Mouse (Mus musculus) embryonic facial prominence, embryonic 14.5 days (tissue): ENCODE results near the gene Meis2. TPM values are rescaled to one million over a fixed set of nuclear protein-coding genes. Genes with fewer than 3 reads are reported as not detected.
A peak's percentile ranks its signal among the peaks of the same experiment; 100 is the strongest.

Experiments
- ATAC-seq: fragments of 200-750 bp; cut with Nextera tagmentation; 2 replicates; pipeline ENCODE4 v1.8.0; 2017; ENCODE audit warnings: low read depth, moderate number of reproducible peaks, moderate TSS enrichment
- DNase-seq: peaks from one replicate; pipeline ENCODE4 v3.0.0-alpha.2; 2015; ENCODE audit warnings: low spot score
- H3K27ac ChIP-seq: fragments of 300-500 bp; sonication (generic); replicated peaks from 2 replicates; pipeline ENCODE4 v1.5.1; 2014; ENCODE audit warnings: low read depth, mild to moderate bottlenecking, low read length, moderate library complexity
- H3K27me3 ChIP-seq: fragments of 300-500 bp; sonication (generic); replicated peaks from 2 replicates; pipeline ENCODE4 v1.6.1; 2014; ENCODE audit warnings: low read length; ENCODE audit not compliant: control insufficient read depth, insufficient read depth
- H3K36me3 ChIP-seq: fragments of 300-500 bp; sonication (generic); 2 replicates; pipeline ENCODE4 v1.6.1; 2014; ENCODE audit warnings: low read length, mixed read lengths; ENCODE audit not compliant: control insufficient read depth, insufficient read depth
- H3K4me1 ChIP-seq: fragments of 300-500 bp; sonication (generic); 2 replicates; pipeline ENCODE4 v1.6.1; 2014; ENCODE audit warnings: antibody characterized with exemption, low read length; ENCODE audit not compliant: control insufficient read depth, insufficient read depth
- H3K4me2 ChIP-seq: fragments of 300-500 bp; sonication (generic); 2 replicates; pipeline ENCODE4 v1.6.1; 2014; ENCODE audit warnings: low read depth, mild to moderate bottlenecking, low read length, moderate library complexity, mixed read lengths
- H3K4me3 ChIP-seq: fragments of 300-500 bp; sonication (generic); 2 replicates; pipeline ENCODE4 v1.5.1; 2014; ENCODE audit warnings: low read depth, mild to moderate bottlenecking, low read length
- H3K9ac ChIP-seq: fragments of 300-500 bp; sonication (generic); 2 replicates; pipeline ENCODE4 v1.6.1; 2014; ENCODE audit warnings: low read depth, mild to moderate bottlenecking, low read length, moderate library complexity, mixed read lengths
- H3K9me3 ChIP-seq: fragments of 300-500 bp; sonication (generic); 2 replicates; pipeline ENCODE4 v1.6.1; 2016; ENCODE audit warnings: low read length; ENCODE audit not compliant: control insufficient read depth
- WGBS: fragments of 180-500 bp; shearing (Covaris S2); extraction: QIAGEN DNeasy Blood & Tissue Kit; methylation state at CpG from one replicate; pipeline ENCODE4 v1.1.7; 2014; 5-methylcytosine and 5-hydroxymethylcytosine counted together
- polyA plus RNA-seq: library from polyadenylated mRNA; unstranded; fragments of >200 nt; fragmentation: Nextera tagmentation; extraction: Ambion mirVana; gene quantifications from 2 replicates; pipeline ENCODE4 v1.2.1, GENCODE M21; 2014

Meis2 gene
- polyA plus RNA-seq, 1 experiment from 2014 or later = 30.4 TPM

GRCm38 (mm10) chr2:115901007-115901406, 164.6 kb downstream of the Meis2 start:
- no peak overlapping the region for H3K9ac ChIP-seq
- no peaks in the 10 kb centered on the region for H3K36me3 ChIP-seq
- H3K4me1 ChIP-seq = peaks cover 4% of the 10 kb centered on the region
- no peaks in the 10 kb centered on the region for H3K27me3 ChIP-seq
- no peak overlapping the region for H3K4me2 ChIP-seq
- no peak for DNase-seq
- no peak overlapping the region for H3K4me3 ChIP-seq
- ATAC-seq = no peak
- H3K27ac ChIP-seq = no peak overlapping the region
- WGBS = 91% methylated on average over 6 of the region's 6 CpGs
- no peaks in the 10 kb centered on the region for H3K9me3 ChIP-seq

- DNase-seq (no peak), ATAC-seq (no peak)
- Histone ChIP-seq H3K27ac (no peak overlapping the region), H3K4me2 (no peak overlapping the region), H3K27me3 (no peaks in the 10 kb centered on the region), H3K4me3 (no peak overlapping the region), H3K36me3 (no peaks in the 10 kb centered on the region), H3K4me1 (peaks cover 15% of the 10 kb centered on the region), H3K9me3 (no peaks in the 10 kb centered on the region), H3K9ac (no peak overlapping the region)
- 49% methylated on average over 5 of the region's 5 CpGs for WGBS
These were observed 168.1 kb downstream of the Meis2 start for GRCm38 (mm10) chr2:115897559-115897958.

GRCm38 (mm10) chr2:115897001-115897400, 168.6 kb downstream of the Meis2 start:
- ATAC-seq (no peak), DNase-seq (no peak)
- 46% methylated on average over 2 of the region's 2 CpGs for WGBS
- Histone ChIP-seq H3K4me3 (no peak overlapping the region), H3K27me3 (no peaks in the 10 kb centered on the region), H3K27ac (no peak overlapping the region), H3K9me3 (no peaks in the 10 kb centered on the region), H3K4me2 (no peak overlapping the region), H3K9ac (no peak overlapping the region), H3K36me3 (no peaks in the 10 kb centered on the region), H3K4me1 (peaks cover 15% of the 10 kb centered on the region)

GRCm38 (mm10) chr2:115895717-115896116, 169.9 kb downstream of the Meis2 start:
- Histone ChIP-seq H3K4me1 (peaks cover 15% of the 10 kb centered on the region), H3K9me3 (no peaks in the 10 kb centered on the region), H3K9ac (no peak overlapping the region), H3K27me3 (no peaks in the 10 kb centered on the region), H3K36me3 (no peaks in the 10 kb centered on the region), H3K27ac (no peak overlapping the region), H3K4me3 (no peak overlapping the region), H3K4me2 (no peak overlapping the region)
- DNase-seq = peak; percentile 57
- ATAC-seq = peak; percentile 45; the same call in 1 of the 2 replicates
- WGBS = 81% methylated on average over 3 of the region's 3 CpGs

GRCm38 (mm10) chr2:115895256-115895655, 170.4 kb downstream of the Meis2 start:
- Histone ChIP-seq H3K4me3 (no peak overlapping the region), H3K4me1 (peaks cover 15% of the 10 kb centered on the region), H3K36me3 (no peaks in the 10 kb centered on the region), H3K9ac (no peak overlapping the region), H3K27me3 (no peaks in the 10 kb centered on the region), H3K4me2 (no peak overlapping the region), H3K27ac (no peak overlapping the region), H3K9me3 (no peaks in the 10 kb centered on the region)
- ATAC-seq (peak; percentile 76), DNase-seq (peak; percentile 67)
- 26% methylated on average over 2 of the region's 2 CpGs for WGBS

- WGBS = 44% methylated on average over 6 of the region's 6 CpGs
- ATAC-seq = no peak
- no peak overlapping the region for H3K4me2 ChIP-seq
- no peaks in the 10 kb centered on the region for H3K9me3 ChIP-seq
- H3K36me3 ChIP-seq = no peaks in the 10 kb centered on the region
- H3K27ac ChIP-seq = no peak overlapping the region
- DNase-seq = no peak
- H3K27me3 ChIP-seq = no peaks in the 10 kb centered on the region
- no peak overlapping the region for H3K9ac ChIP-seq
- peaks cover 15% of the 10 kb centered on the region for H3K4me1 ChIP-seq
- no peak overlapping the region for H3K4me3 ChIP-seq
These were observed 172.5 kb downstream of the Meis2 start for GRCm38 (mm10) chr2:115893113-115893512.

- H3K27ac ChIP-seq = no peak overlapping the region
- H3K27me3 ChIP-seq = no peaks in the 10 kb centered on the region
- H3K4me2 ChIP-seq = no peak overlapping the region
- DNase-seq (no peak), ATAC-seq (peak; percentile 36; the same call in 1 of the 2 replicates)
- H3K9me3 ChIP-seq = no peaks in the 10 kb centered on the region
- no peaks in the 10 kb centered on the region for H3K36me3 ChIP-seq
- H3K4me3 ChIP-seq = no peak overlapping the region
- no peak overlapping the region for H3K9ac ChIP-seq
- 47% methylated on average over 2 of the region's 2 CpGs for WGBS
- H3K4me1 ChIP-seq = peaks cover 8% of the 10 kb centered on the region
These were observed 174.9 kb downstream of the Meis2 start for GRCm38 (mm10) chr2:115890715-115891114.

- no peak overlapping the region for H3K27ac ChIP-seq
- no peak overlapping the region for H3K4me2 ChIP-seq
- ATAC-seq = no peak
- no peak overlapping the region for H3K4me3 ChIP-seq
- H3K9me3 ChIP-seq = no peaks in the 10 kb centered on the region
- H3K9ac ChIP-seq = no peak overlapping the region
- H3K4me1 ChIP-seq = peaks cover 4% of the 10 kb centered on the region
- DNase-seq = no peak
- no peaks in the 10 kb centered on the region for H3K27me3 ChIP-seq
- 81% methylated on average over 3 of the region's 3 CpGs for WGBS
- H3K36me3 ChIP-seq = no peaks in the 10 kb centered on the region
These were observed 175.6 kb downstream of the Meis2 start for GRCm38 (mm10) chr2:115890030-115890429.

GRCm38 (mm10) chr2:115889212-115889611, 176.4 kb downstream of the Meis2 start:
- no peaks in the 10 kb centered on the region for H3K9me3 ChIP-seq
- no peaks in the 10 kb centered on the region for H3K27me3 ChIP-seq
- no peaks in the 10 kb centered on the region for H3K36me3 ChIP-seq
- ATAC-seq = no peak
- no peak overlapping the region for H3K9ac ChIP-seq
- no peaks in the 10 kb centered on the region; the same call in 1 of the 2 replicates for H3K4me1 ChIP-seq
- no peak for DNase-seq
- 84% methylated on average over 4 of the region's 4 CpGs for WGBS
- no peak overlapping the region for H3K4me3 ChIP-seq
- H3K4me2 ChIP-seq = no peak overlapping the region
- no peak overlapping the region for H3K27ac ChIP-seq
